17 mouse cellular contexts compared by ENCODE assay signal in genomic region chr15:59945208-59945607, GRCm38 (mm10).
DNase-seq lines count a peak whose midpoint lies in the region; ATAC-seq and TF ChIP-seq lines count a peak whose summit lies in the region.
"Had no signal": no experiment of that assay in that cellular context is flagged by ENCODE, and none has a peak within 500 bp of the region (broad histone marks: within the 10 kb centered on the region; RNA-seq: fewer than 3 reads in every experiment).

No protein-coding gene starts in this region.

- H3K4me2 ChIP-seq in forebrain, postnatal 0 days (ENCODE audit: low read depth) = no peak overlapping the region
- no peak overlapping the region for H3K4me2 ChIP-seq in midbrain, embryonic 13.5 days (replicated peaks)
- H3K4me2 ChIP-seq in intestine, embryonic 16.5 days (ENCODE audit: low read depth, low read length) = no peak overlapping the region
- H3K4me2 ChIP-seq: hindbrain, embryonic 12.5 days had no signal

- 8% methylated on average over 8 of the region's 8 CpGs for WGBS in forebrain, postnatal 0 days
- WGBS in midbrain, embryonic 13.5 days = 5% methylated on average over 8 of the region's 8 CpGs
- 22% methylated on average over 8 of the region's 8 CpGs for WGBS in intestine, embryonic 16.5 days

- peak; percentile 45; the same call in 1 of the 2 replicates for ATAC-seq in forebrain, postnatal 0 days
- peak; percentile 95 for ATAC-seq in midbrain, embryonic 13.5 days
- no peak for ATAC-seq in erythroid progenitor cell, adult 5-6 weeks (replicated peaks; ENCODE audit: low FRiP score, poor library complexity, severe bottlenecking)
- no peak for ATAC-seq in intestine, embryonic 16.5 days

- no peak overlapping the region for H3K27ac ChIP-seq in forebrain, postnatal 0 days (ENCODE audit: low read depth, low read length)
- H3K27ac ChIP-seq in midbrain, embryonic 13.5 days = no peak overlapping the region
- no peak overlapping the region for H3K27ac ChIP-seq in intestine, embryonic 16.5 days (ENCODE audit: low read length)
- H3K27ac ChIP-seq: gastrocnemius, adult 2 months; heart, embryonic 10.5 days; hindbrain, embryonic 12.5 days had no signal

- TF ChIP-seq POLR2A in brain, embryonic 14.5 days (IDR thresholded peaks at IDR 0.05; ENCODE audit: borderline replicate concordance, extremely low read depth, insufficient read depth, insufficient read length, poor library complexity, severe bottlenecking) = no peak

- intact Hi-C loops in left cerebral cortex, postnatal 14 days (cut with DNase I) = no loop called here

- H3K9ac ChIP-seq in forebrain, postnatal 0 days = no peak overlapping the region
- no peak overlapping the region for H3K9ac ChIP-seq in midbrain, embryonic 13.5 days (replicated peaks)
- no peak overlapping the region for H3K9ac ChIP-seq in intestine, embryonic 16.5 days (ENCODE audit: low read depth, low read length)
- H3K9ac ChIP-seq: hindbrain, embryonic 12.5 days had no signal

- H3K27me3 ChIP-seq in forebrain, postnatal 0 days (ENCODE audit: insufficient read depth, low read length) = no peaks in the 10 kb centered on the region
- H3K27me3 ChIP-seq in midbrain, embryonic 13.5 days = no peaks in the 10 kb centered on the region
- no peaks in the 10 kb centered on the region for H3K27me3 ChIP-seq in intestine, embryonic 16.5 days (replicated peaks; ENCODE audit: control insufficient read depth, insufficient read depth, low read length)
- H3K27me3 ChIP-seq: hindbrain, embryonic 12.5 days; megakaryocyte, embryonic 14.5 days had no signal

- H3K9me3 ChIP-seq in forebrain, postnatal 0 days (ENCODE audit: low read length) = no peaks in the 10 kb centered on the region
- H3K9me3 ChIP-seq in midbrain, embryonic 13.5 days = no peaks in the 10 kb centered on the region
- no peaks in the 10 kb centered on the region for H3K9me3 ChIP-seq in intestine, embryonic 16.5 days (ENCODE audit: control insufficient read depth, low read length)
- H3K9me3 ChIP-seq: heart, embryonic 10.5 days had no signal

- DNase-seq in brain, embryonic 14.5 days (ENCODE audit: low read depth) = peak; percentile 85
- peak; percentile 51 for DNase-seq in embryo, embryonic 9.5 days (ENCODE audit: extremely low spot score)
- peak; percentile 20 for DNase-seq in forebrain, postnatal 0 days
- DNase-seq in left cerebral cortex, postnatal 14 days (ENCODE audit: low spot score in 2 of 2) = no peak
- no peak for DNase-seq in adrenal gland, postnatal 10 days
- DNase-seq: cerebellum, adult 9-10 months; gastrocnemius, adult 2 months; kidney, adult 8-10 months; left cerebral cortex, postnatal 4 days; lung, adult 18-20 months; right cerebral cortex, postnatal 14 days had no signal

- no peak for TF ChIP-seq CTCF in brain, embryonic 14.5 days (IDR thresholded peaks at IDR 0.05; ENCODE audit: borderline replicate concordance, extremely low read depth, insufficient read depth, insufficient read length)
- no peak for TF ChIP-seq CTCF in forebrain, postnatal 0 days (IDR thresholded peaks at IDR 0.05; ENCODE audit: low read depth)

- no peaks in the 10 kb centered on the region for H3K36me3 ChIP-seq in forebrain, postnatal 0 days (ENCODE audit: insufficient read depth)
- no peaks in the 10 kb centered on the region for H3K36me3 ChIP-seq in midbrain, embryonic 13.5 days
- no peaks in the 10 kb centered on the region for H3K36me3 ChIP-seq in intestine, embryonic 16.5 days (ENCODE audit: control insufficient read depth, insufficient read depth, low read length)
- H3K36me3 ChIP-seq: heart, embryonic 10.5 days; hindbrain, embryonic 12.5 days had no signal

- no peak overlapping the region for H3K4me3 ChIP-seq in forebrain, postnatal 0 days (ENCODE audit: low read depth, low read length)
- H3K4me3 ChIP-seq in midbrain, embryonic 13.5 days (replicated peaks) = no peak overlapping the region
- no peak overlapping the region for H3K4me3 ChIP-seq in intestine, embryonic 16.5 days (ENCODE audit: low read length)
- H3K4me3 ChIP-seq: gastrocnemius, adult 2 months; heart, embryonic 10.5 days; hindbrain, embryonic 12.5 days; megakaryocyte, embryonic 14.5 days had no signal

- H3K4me1 ChIP-seq in forebrain, postnatal 0 days (ENCODE audit: insufficient read depth) = no peaks in the 10 kb centered on the region
- H3K4me1 ChIP-seq in midbrain, embryonic 13.5 days (replicated peaks) = peaks cover 10% of the 10 kb centered on the region
- no peaks in the 10 kb centered on the region for H3K4me1 ChIP-seq in intestine, embryonic 16.5 days (ENCODE audit: control insufficient read depth, insufficient read depth, low read length)
- H3K4me1 ChIP-seq: megakaryocyte, embryonic 14.5 days had no signal

Comparison
In these comparisons a context has a peak if more than half of its experiments do, and no peak if none do; other contexts are left out.
1. DNase-seq: peak in brain, embryonic 14.5 days (single experiment), embryo, embryonic 9.5 days (single experiment) and forebrain, postnatal 0 days (single experiment); none in left cerebral cortex, postnatal 14 days (0 of 2) and adrenal gland, postnatal 10 days (single experiment).
2. ATAC-seq: peak in forebrain, postnatal 0 days (single experiment) and midbrain, embryonic 13.5 days (single experiment); none in erythroid progenitor cell, adult 5-6 weeks (single experiment) and intestine, embryonic 16.5 days (single experiment).